Mouse (Mus musculus) small intestine, adult 2 months (tissue): ENCODE measurements around the gene Btnl2.

ENCODE experiments used
- CTCF ChIP-seq: fragments of 200-500 bp; IDR thresholded peaks from 2 replicates; pipeline ENCODE4 v1.5.1; 2012; ENCODE audit warnings: low read depth, mild to moderate bottlenecking, control low read depth, inconsistent platforms, low read length, moderate library complexity, mixed read lengths; ENCODE audit not compliant: insufficient replicate concordance, insufficient read length; ENCODE audit errors: extremely low read depth
- POLR2A ChIP-seq: fragments of 200-500 bp; IDR thresholded peaks from 2 replicates; pipeline ENCODE4 v1.6.1; 2012; ENCODE audit warnings: low read depth, mild to moderate bottlenecking, control low read depth, inconsistent platforms, low read length, moderate library complexity

DNA sequence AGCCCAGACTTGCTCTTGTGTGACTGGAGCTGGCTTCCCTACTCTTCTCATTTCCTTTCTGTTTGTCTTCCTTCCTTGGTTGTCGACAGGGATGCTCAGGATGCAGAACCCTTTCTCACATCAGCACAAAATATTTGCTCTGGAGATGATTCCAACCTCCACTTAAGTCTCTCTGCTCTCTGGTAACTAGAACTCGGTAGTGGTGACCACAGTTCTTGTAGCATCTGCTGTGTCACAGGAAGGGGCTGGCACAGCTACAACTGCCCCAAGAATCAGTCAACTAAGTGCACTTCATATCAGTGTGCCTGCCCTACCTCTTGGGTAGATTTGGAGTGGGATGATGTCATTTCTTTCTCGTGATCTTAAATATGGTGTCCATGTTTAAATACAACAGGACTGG is 8.6 kb upstream of the Btnl2 start:
- TF ChIP-seq CTCF (no peak), POLR2A (no peak)
